Mouse (Mus musculus) cerebellum, postnatal 25 days (tissue): Measurements from ENCODE around the gene Scgb1b15.
"Not testable (repeated sequence)": the region's sequence is repeated elsewhere in the genome, so short reads cannot be mapped to it uniquely, and the experiment has no call there.

Source experiments
- DNase-seq, 2 experiments: peaks; one replicate each; pipeline ENCODE4 v3.0.0; 2021; ENCODE audit warnings: mixed read lengths in 2 of 2

The Scgb1b15 gene

GRCm38 (mm10) chr7:32836254-32836653 is at the start of gene Scgb1b15:
Gene Scgb1b15, plus strand, starts transcription at chr7:32836554.
- DNase-seq, result not testable (repeated sequence)

DNA sequence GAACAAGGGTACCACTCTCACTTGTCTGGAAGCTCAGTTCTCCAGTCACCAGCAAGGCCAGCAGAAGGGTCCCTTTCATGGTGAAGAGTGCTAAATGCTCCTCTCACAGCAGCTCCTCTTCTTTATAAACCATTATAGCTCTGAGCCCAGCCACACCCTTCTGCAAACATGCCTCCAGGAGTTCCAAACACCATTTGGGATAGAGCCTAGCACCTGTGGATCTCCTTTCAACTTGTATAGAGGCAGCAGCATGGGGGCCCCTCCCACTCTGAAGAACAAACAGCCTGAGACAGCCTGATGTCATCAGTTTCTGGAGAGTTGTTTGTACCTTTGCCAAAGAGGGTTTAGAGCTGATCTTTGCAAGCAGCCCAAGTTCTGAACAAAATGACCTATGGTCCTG is 6.8 kb upstream of the Scgb1b15 start, which contains the start of gene Scgb2b15:
Gene Scgb2b15 (minus strand): TSS at position 101 of the 400 bp plus-strand sequence.
- not testable (repeated sequence) for DNase-seq
